Mouse (Mus musculus) mesoderm, embryonic 11.5 days (tissue): ENCODE data around the gene Gba.

Experiments
- DNase-seq: peaks from one replicate; pipeline ENCODE4 v3.0.0-alpha.2; 2012; ENCODE audit warnings: low read depth, low spot score

Gene Gba

GRCm38 (mm10) chr3:89238494-89238893 is 35.8 kb downstream of the Gba start:
- no peak for DNase-seq

GRCm38 (mm10) chr3:89242331-89242895 is 39.7 kb downstream of the Gba start:
- DNase-seq: peak; percentile 70

DNA sequence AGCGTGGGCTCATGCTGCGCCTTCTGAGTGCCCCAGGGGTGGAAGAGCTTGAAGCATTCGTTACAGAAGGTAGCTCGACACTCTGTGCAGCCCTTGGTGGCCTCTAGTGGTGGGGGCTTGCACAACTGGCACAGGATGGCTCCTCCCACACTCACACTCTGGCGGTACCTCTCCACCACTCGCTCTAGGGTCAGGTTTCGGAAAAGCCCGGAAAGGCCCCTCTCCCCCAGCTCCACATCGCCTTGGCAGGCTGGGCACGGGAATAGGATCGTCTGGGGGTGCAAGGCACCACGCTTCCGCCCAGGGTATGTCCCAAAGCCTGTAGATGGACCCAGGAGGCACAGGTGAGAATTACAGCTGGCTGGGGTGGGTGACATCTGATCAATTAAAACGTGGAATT is 40.9 kb downstream of the Gba start:
- DNase-seq: peak; percentile 69

DNA sequence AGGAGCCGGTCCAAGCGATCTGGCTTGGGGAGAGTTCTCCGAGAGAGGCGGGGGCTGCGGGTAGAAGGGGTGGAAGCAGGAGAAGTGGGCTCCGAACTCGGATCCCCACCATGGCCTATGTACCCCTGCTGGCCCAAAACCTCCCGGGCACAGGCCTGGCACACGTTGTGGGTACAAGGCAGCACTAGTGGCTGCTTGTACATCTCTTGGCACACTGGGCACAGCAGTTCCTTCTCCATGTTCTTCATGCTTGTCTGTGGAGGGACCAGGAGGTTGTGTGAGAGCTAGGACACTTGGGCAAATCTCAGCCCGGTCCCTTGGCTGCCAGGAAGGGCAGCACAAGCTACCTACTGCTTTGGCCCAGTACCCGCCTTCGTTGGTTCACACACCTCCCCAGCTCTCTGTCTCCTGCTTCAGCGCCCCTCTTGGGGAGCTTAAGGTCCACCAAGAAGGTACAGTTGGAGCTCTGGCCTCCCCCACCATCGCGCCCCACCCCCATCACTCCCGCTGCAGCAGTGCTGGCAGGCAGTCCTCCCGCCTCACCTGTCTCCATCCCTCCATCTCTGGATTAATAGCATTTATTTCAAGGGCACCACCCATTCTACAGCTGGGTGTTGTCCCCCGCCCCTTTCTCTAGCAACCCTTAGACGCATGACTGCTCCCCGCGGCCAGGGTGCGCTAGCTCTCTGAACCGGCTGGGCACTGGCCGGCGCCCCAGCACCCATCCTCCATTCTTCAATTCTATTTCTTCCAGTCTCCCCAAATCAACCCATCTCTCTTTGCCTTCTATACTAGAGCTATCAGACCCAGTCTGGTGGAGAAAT is 41.6 kb downstream of the Gba start:
- DNase-seq: no peak

DNA sequence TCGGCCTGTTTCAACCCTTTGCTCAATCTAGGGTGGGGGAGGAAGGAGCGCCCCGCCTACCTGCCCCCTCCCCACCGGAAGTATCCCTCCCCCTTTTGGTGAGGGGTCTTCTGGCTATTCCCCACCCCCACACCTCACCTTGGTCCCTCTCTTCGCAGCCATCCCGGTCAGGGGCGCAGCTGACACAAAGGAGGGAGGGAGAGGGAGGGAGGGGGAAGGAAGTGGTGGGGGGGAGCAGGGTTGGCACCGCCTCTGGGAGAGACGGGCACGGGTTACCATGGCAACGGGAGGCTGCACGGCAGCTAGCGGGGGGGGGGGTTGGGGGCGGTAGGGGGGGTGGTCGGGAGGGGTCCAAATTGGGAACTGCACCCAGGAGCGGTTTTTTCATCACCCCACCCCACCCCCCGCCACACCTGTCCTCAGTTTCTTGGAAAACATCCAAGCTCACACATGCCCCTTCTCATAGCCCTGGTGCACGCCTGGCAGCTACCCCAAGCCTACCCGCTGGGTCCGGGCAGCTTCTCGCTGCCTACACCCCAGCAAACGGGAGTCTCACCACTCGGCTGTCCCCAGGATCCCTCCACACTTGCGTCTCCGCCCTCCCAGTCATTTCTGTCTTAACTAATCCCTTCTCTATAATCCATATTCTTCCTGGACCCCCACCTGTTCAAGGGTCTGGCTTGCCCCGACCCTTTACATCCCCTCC is 42.4 kb downstream of the Gba start:
- DNase-seq: no peak

GRCm38 (mm10) chr3:89245688-89246171 is 43.0 kb downstream of the Gba start, which contains the start of gene Krtcap2:
Krtcap2 (plus strand) TSS chr3:89245966.
- DNase-seq: no peak

GRCm38 (mm10) chr3:89246261-89247100 is 43.8 kb downstream of the Gba start, which contains the start of gene Trim46:
Trim46 (minus strand) TSS chr3:89246309.
- DNase-seq: peak; percentile 94

- no peak for DNase-seq
Measured at GRCm38 (mm10) chr3:89247466-89247865, 44.7 kb downstream of the Gba start.

- DNase-seq: no peak
Measured at GRCm38 (mm10) chr3:89250435-89251040, 47.8 kb downstream of the Gba start.

DNA sequence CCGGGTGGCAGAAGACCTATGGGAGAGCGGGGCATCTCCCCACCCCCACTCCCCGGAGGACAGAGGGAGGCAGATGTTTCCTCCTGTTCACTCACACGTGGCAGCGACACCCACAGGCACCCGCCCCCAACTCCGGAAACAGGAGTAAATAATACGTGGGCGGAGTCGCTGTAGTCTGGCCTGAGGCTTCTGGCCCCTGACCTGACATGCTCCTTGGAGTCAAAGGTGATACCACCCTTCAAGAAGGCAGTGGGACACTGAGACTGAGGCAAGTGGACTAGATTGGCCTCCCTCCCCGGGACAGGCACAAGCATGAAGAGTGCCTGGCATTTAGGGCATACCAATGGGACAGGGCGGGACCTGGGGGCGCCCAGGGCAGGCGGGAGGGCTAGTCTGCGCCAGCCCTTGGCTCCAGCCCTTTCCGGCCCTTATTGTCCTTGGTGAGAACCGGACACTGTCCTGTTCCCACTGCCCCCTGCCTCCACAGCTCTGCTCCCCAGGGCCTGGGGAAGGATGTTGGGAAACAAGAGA is 48.7 kb downstream of the Gba start:
- DNase-seq: peak; percentile 62

GRCm38 (mm10) chr3:89254994-89255393 is 52.3 kb downstream of the Gba start:
- DNase-seq: no peak

- no peak for DNase-seq
Measured at GRCm38 (mm10) chr3:89256177-89256576, 53.4 kb downstream of the Gba start.
